Mouse (Mus musculus) gastrocnemius, postnatal 25 days (tissue): ENCODE results near the gene Atg4b. TPM values are rescaled to one million over a fixed set of nuclear protein-coding genes. Genes with fewer than 3 reads are reported as not detected.
"Not testable (repeated sequence)": the region's sequence is repeated elsewhere in the genome, so short reads cannot be mapped to it uniquely, and the experiment has no call there.

Experiments used
- DNase-seq: peaks from one replicate; pipeline ENCODE4 v3.0.0; 2022
- total RNA-seq, 2 experiments: library from RNA; stranded (reverse); gene quantifications; 1 replicate in 1 of 2; 2 replicates in 1 of 2; pipeline ENCODE4 v1.2.3; 2021

Atg4b gene
- total RNA-seq, 2 experiments from 2014 or later = 24.4 to 26.3 TPM

- DNase-seq = no peak
These were observed 4.3 kb downstream of the Atg4b start for GRCm38 (mm10) chr1:93755618-93756017.

- DNase-seq = no peak
These were observed 4.9 kb downstream of the Atg4b start for GRCm38 (mm10) chr1:93756154-93756553.

GRCm38 (mm10) chr1:93760076-93760475 lies 8.8 kb downstream of the Atg4b start:
- DNase-seq = no peak

GRCm38 (mm10) chr1:93763531-93763930 lies 12.2 kb downstream of the Atg4b start:
- not testable (repeated sequence) for DNase-seq

- no peak for DNase-seq
These were observed 13.7 kb downstream of the Atg4b start for GRCm38 (mm10) chr1:93764871-93765591.

- no peak for DNase-seq
These were observed 16.3 kb downstream of the Atg4b start for GRCm38 (mm10) chr1:93767600-93767999.

- no peak for DNase-seq
These were observed 18.6 kb downstream of the Atg4b start for GRCm38 (mm10) chr1:93769901-93770300.

GRCm38 (mm10) chr1:93776686-93777085 lies 25.4 kb downstream of the Atg4b start:
- no peak for DNase-seq

GRCm38 (mm10) chr1:93786912-93787311 lies 35.6 kb downstream of the Atg4b start:
- DNase-seq = no peak

GRCm38 (mm10) chr1:93794526-93794925 lies 43.2 kb downstream of the Atg4b start:
- no peak for DNase-seq

- no peak for DNase-seq
These were observed 44.6 kb downstream of the Atg4b start for GRCm38 (mm10) chr1:93795886-93796285.

GRCm38 (mm10) chr1:93800670-93801503 lies 49.6 kb downstream of the Atg4b start:
- no peak for DNase-seq

GRCm38 (mm10) chr1:93801741-93802238 lies 50.5 kb downstream of the Atg4b start, which contains the start of gene Dtymk:
Dtymk (minus strand) TSS chr1:93801934.
- peak; percentile 92 for DNase-seq

- no peak for DNase-seq
These were observed 51.5 kb downstream of the Atg4b start for GRCm38 (mm10) chr1:93802771-93803170.

GRCm38 (mm10) chr1:93803556-93804507 lies 52.5 kb downstream of the Atg4b start, which contains the start of gene Ing5:
Ing5 (plus strand) TSS chr1:93803965.
- DNase-seq = peak; percentile 98

- DNase-seq = no peak
These were observed 53.5 kb downstream of the Atg4b start for GRCm38 (mm10) chr1:93804818-93805217.

GRCm38 (mm10) chr1:93805221-93805951 lies 54.1 kb downstream of the Atg4b start:
- no peak for DNase-seq

GRCm38 (mm10) chr1:93808871-93809270 lies 57.6 kb downstream of the Atg4b start:
- DNase-seq = no peak

- DNase-seq = no peak
These were observed 58.7 kb downstream of the Atg4b start for GRCm38 (mm10) chr1:93810011-93810410.

GRCm38 (mm10) chr1:93811495-93812039 lies 60.3 kb downstream of the Atg4b start:
- no peak for DNase-seq
